Mouse (Mus musculus): ENCODE results near the gene Gm42372. TPM values are rescaled to one million over a fixed set of nuclear protein-coding genes. Genes with fewer than 3 reads are reported as not detected.
"Not testable (repeated sequence)": the region's sequence is repeated elsewhere in the genome, so short reads cannot be mapped to it uniquely, and the experiment has no call there.

The Gm42372 gene
- polyA plus RNA-seq, 1 experiment from 2014 or later = 0.08 TPM

GRCm38 (mm10) chr7:16950861-16951635, 31.8 kb upstream of the Gm42372 start:
- Histone ChIP-seq H3K27ac (replicated peaks in 1 of 2; ENCODE audit: control insufficient read depth in 1 of 2, insufficient read depth in 1 of 2, low read depth in 2 of 2, low read length in 2 of 2) (no peak overlapping the region), H3K4me2 (ENCODE audit: low read length) (peak overlapping the region; percentile 25; the same call in 1 of the 2 replicates), H3K36me3 (ENCODE audit: control insufficient read depth, insufficient read depth, low read length) (no peaks in the 10 kb centered on the region), H3K4me1 (ENCODE audit: control insufficient read depth in 2 of 2, insufficient read depth in 2 of 2, low read length in 2 of 2) (peaks cover 21 to 35% of the 10 kb centered on the region in 2 experiments), H3K27me3 (ENCODE audit: control insufficient read depth, insufficient read depth, low read length) (peaks cover 30% of the 10 kb centered on the region), H3K9me3 (ENCODE audit: control insufficient read depth, low read length) (no peaks in the 10 kb centered on the region), H3K4me3 (ENCODE audit: control insufficient read depth in 1 of 2, insufficient read depth in 1 of 2, low read depth in 1 of 2, low read length in 2 of 2) (no peak overlapping the region), H3K9ac (ENCODE audit: low read length) (no peak overlapping the region)
- ATAC-seq (ENCODE audit: insufficient number of reproducible peaks, insufficient read depth, low FRiP score, low read depth) = peak; percentile 54
- 22% methylated on average over 18 of the region's 18 CpGs for WGBS

- H3K36me3 ChIP-seq (ENCODE audit: control insufficient read depth, insufficient read depth, low read length); H3K27ac ChIP-seq (replicated peaks in 1 of 2; ENCODE audit: control insufficient read depth in 1 of 2, insufficient read depth in 1 of 2, low read depth in 2 of 2, low read length in 2 of 2); H3K4me3 ChIP-seq (ENCODE audit: control insufficient read depth in 1 of 2, insufficient read depth in 1 of 2, low read depth in 1 of 2, low read length in 2 of 2); H3K9me3 ChIP-seq (ENCODE audit: control insufficient read depth, low read length); H3K9ac ChIP-seq (ENCODE audit: low read length); H3K4me1 ChIP-seq (ENCODE audit: control insufficient read depth in 2 of 2, insufficient read depth in 2 of 2, low read length in 2 of 2); H3K4me2 ChIP-seq (ENCODE audit: low read length); ATAC-seq (ENCODE audit: insufficient number of reproducible peaks, insufficient read depth, low FRiP score, low read depth): not testable (repeated sequence)
- H3K27me3 ChIP-seq (ENCODE audit: control insufficient read depth, insufficient read depth, low read length) = peaks cover 10% of the 10 kb centered on the region
- 59% methylated on average over 2 of the region's 2 CpGs for WGBS
These were observed 29.1 kb upstream of the Gm42372 start for GRCm38 (mm10) chr7:16953776-16954175.

GRCm38 (mm10) chr7:16955712-16956111, 27.2 kb upstream of the Gm42372 start:
- Histone ChIP-seq H3K4me3 (ENCODE audit: control insufficient read depth in 1 of 2, insufficient read depth in 1 of 2, low read depth in 1 of 2, low read length in 2 of 2) (no peak overlapping the region), H3K4me1 (ENCODE audit: control insufficient read depth in 2 of 2, insufficient read depth in 2 of 2, low read length in 2 of 2) (no peaks in the 10 kb centered on the region), H3K9me3 (ENCODE audit: control insufficient read depth, low read length) (no peaks in the 10 kb centered on the region), H3K36me3 (ENCODE audit: control insufficient read depth, insufficient read depth, low read length) (no peaks in the 10 kb centered on the region), H3K4me2 (ENCODE audit: low read length) (no peak overlapping the region), H3K9ac (ENCODE audit: low read length) (no peak overlapping the region), H3K27ac (replicated peaks in 1 of 2; ENCODE audit: control insufficient read depth in 1 of 2, insufficient read depth in 1 of 2, low read depth in 2 of 2, low read length in 2 of 2) (no peak overlapping the region), H3K27me3 (ENCODE audit: control insufficient read depth, insufficient read depth, low read length) (no peaks in the 10 kb centered on the region)
- 71% methylated on average over 4 of the region's 4 CpGs for WGBS
- no peak for ATAC-seq (ENCODE audit: insufficient number of reproducible peaks, insufficient read depth, low FRiP score, low read depth)

GRCm38 (mm10) chr7:16956410-16957265, 26.2 kb upstream of the Gm42372 start:
- no peak for ATAC-seq (ENCODE audit: insufficient number of reproducible peaks, insufficient read depth, low FRiP score, low read depth)
- Histone ChIP-seq H3K9ac (ENCODE audit: low read length) (no peak overlapping the region), H3K27ac (replicated peaks in 1 of 2; ENCODE audit: control insufficient read depth in 1 of 2, insufficient read depth in 1 of 2, low read depth in 2 of 2, low read length in 2 of 2) (no peak overlapping the region), H3K4me3 (ENCODE audit: control insufficient read depth in 1 of 2, insufficient read depth in 1 of 2, low read depth in 1 of 2, low read length in 2 of 2) (no peak overlapping the region), H3K27me3 (ENCODE audit: control insufficient read depth, insufficient read depth, low read length) (no peaks in the 10 kb centered on the region), H3K9me3 (ENCODE audit: control insufficient read depth, low read length) (no peaks in the 10 kb centered on the region), H3K4me1 (ENCODE audit: control insufficient read depth in 2 of 2, insufficient read depth in 2 of 2, low read length in 2 of 2) (no peaks in the 10 kb centered on the region), H3K4me2 (ENCODE audit: low read length) (no peak overlapping the region), H3K36me3 (ENCODE audit: control insufficient read depth, insufficient read depth, low read length) (no peaks in the 10 kb centered on the region)
- WGBS = 64% methylated on average over 15 of the region's 15 CpGs

GRCm38 (mm10) chr7:16959539-16960187, 23.2 kb upstream of the Gm42372 start, which contains the start of gene Pnmal1:
Gene Pnmal1, plus strand, starts transcription at chr7:16959679.
- 34% methylated on average over 17 of the region's 17 CpGs for WGBS

GRCm38 (mm10) chr7:16961678-16962077, 21.2 kb upstream of the Gm42372 start:
- H3K4me2 ChIP-seq (ENCODE audit: low read length) = no peak overlapping the region
- no peaks in the 10 kb centered on the region for H3K9me3 ChIP-seq (ENCODE audit: control insufficient read depth, low read length)
- no peaks in the 10 kb centered on the region for H3K36me3 ChIP-seq (ENCODE audit: control insufficient read depth, insufficient read depth, low read length)
- H3K27ac ChIP-seq (replicated peaks in 1 of 2; ENCODE audit: control insufficient read depth in 1 of 2, insufficient read depth in 1 of 2, low read depth in 2 of 2, low read length in 2 of 2) = no peak overlapping the region
- H3K4me1 ChIP-seq (ENCODE audit: control insufficient read depth in 2 of 2, insufficient read depth in 2 of 2, low read length in 2 of 2) = no peaks in the 10 kb centered on the region
- no peaks in the 10 kb centered on the region for H3K27me3 ChIP-seq (ENCODE audit: control insufficient read depth, insufficient read depth, low read length)
- no peak overlapping the region for H3K4me3 ChIP-seq (ENCODE audit: control insufficient read depth in 1 of 2, insufficient read depth in 1 of 2, low read depth in 1 of 2, low read length in 2 of 2)
- H3K9ac ChIP-seq (ENCODE audit: low read length) = no peak overlapping the region
- 69% methylated on average over 5 of the region's 5 CpGs for WGBS
- no peak for ATAC-seq (ENCODE audit: insufficient number of reproducible peaks, insufficient read depth, low FRiP score, low read depth)

More at GRCm38 (mm10) chr7:16959539-16960187, 23.2 kb upstream of the Gm42372 start, which contains the start of gene Pnmal1:
- H3K9me3 ChIP-seq (ENCODE audit: control insufficient read depth, low read length) = no peaks in the 10 kb centered on the region
- no peak for ATAC-seq (ENCODE audit: insufficient number of reproducible peaks, insufficient read depth, low FRiP score, low read depth)
- H3K4me1 ChIP-seq (ENCODE audit: control insufficient read depth in 2 of 2, insufficient read depth in 2 of 2, low read length in 2 of 2) = no peaks in the 10 kb centered on the region
- no peak within 1 kb of the TSS for H3K4me3 ChIP-seq (ENCODE audit: control insufficient read depth in 1 of 2, insufficient read depth in 1 of 2, low read depth in 1 of 2, low read length in 2 of 2)
- H3K36me3 ChIP-seq (ENCODE audit: control insufficient read depth, insufficient read depth, low read length) = no peaks in the 10 kb centered on the region
- H3K4me2 ChIP-seq (ENCODE audit: low read length) = 0 out of 2 replicates have a peak within 1 kb of the TSS, but pooled peaks have one; percentile 11
- no peak within 1 kb of the TSS for H3K9ac ChIP-seq (ENCODE audit: low read length)
- H3K27ac ChIP-seq (replicated peaks in 1 of 2; ENCODE audit: control insufficient read depth in 1 of 2, insufficient read depth in 1 of 2, low read depth in 2 of 2, low read length in 2 of 2) = no peak within 1 kb of the TSS
- H3K27me3 ChIP-seq (ENCODE audit: control insufficient read depth, insufficient read depth, low read length) = no peaks in the 10 kb centered on the region

- H3K4me3 ChIP-seq (ENCODE audit: control insufficient read depth in 1 of 2, insufficient read depth in 1 of 2, low read depth in 1 of 2, low read length in 2 of 2) = no peak overlapping the region
- H3K36me3 ChIP-seq (ENCODE audit: control insufficient read depth, insufficient read depth, low read length) = no peaks in the 10 kb centered on the region
- no peaks in the 10 kb centered on the region for H3K27me3 ChIP-seq (ENCODE audit: control insufficient read depth, insufficient read depth, low read length)
- 84% methylated on average over 6 of the region's 6 CpGs for WGBS
- ATAC-seq (ENCODE audit: insufficient number of reproducible peaks, insufficient read depth, low FRiP score, low read depth) = no peak
- peaks cover 4% of the 10 kb centered on the region in 2 experiments; a peak in 3 of 4 replicates for H3K4me1 ChIP-seq (ENCODE audit: control insufficient read depth in 2 of 2, insufficient read depth in 2 of 2, low read length in 2 of 2)
- H3K4me2 ChIP-seq (ENCODE audit: low read length) = no peak overlapping the region
- H3K27ac ChIP-seq (replicated peaks in 1 of 2; ENCODE audit: control insufficient read depth in 1 of 2, insufficient read depth in 1 of 2, low read depth in 2 of 2, low read length in 2 of 2) = no peak overlapping the region
- H3K9ac ChIP-seq (ENCODE audit: low read length) = no peak overlapping the region
- no peaks in the 10 kb centered on the region for H3K9me3 ChIP-seq (ENCODE audit: control insufficient read depth, low read length)
These were observed 14.5 kb upstream of the Gm42372 start for GRCm38 (mm10) chr7:16968414-16968813.
